Mouse (Mus musculus) spleen, adult 18-20 months (tissue): ENCODE results near the gene Rfc4.

ENCODE experiments used
- DNase-seq, 2 experiments: peaks; one replicate each; pipeline ENCODE4 v3.0.0; 2022; ENCODE audit warnings: mixed read lengths in 2 of 2

Gene Rfc4

GRCm38 (mm10) chr16:23132336-23132735 is 4.8 kb upstream of the Rfc4 start:
- DNase-seq = no peak

GRCm38 (mm10) chr16:23130303-23130702 is 2.8 kb upstream of the Rfc4 start:
- no peak for DNase-seq

- DNase-seq = no peak
Measured at GRCm38 (mm10) chr16:23127311-23127672, 245 bp downstream of the Rfc4 start.

- DNase-seq = no peak
Measured at GRCm38 (mm10) chr16:23124398-23124797, 3.1 kb downstream of the Rfc4 start.

GRCm38 (mm10) chr16:23123104-23123503 is 4.4 kb downstream of the Rfc4 start:
- no peak for DNase-seq

- DNase-seq = no peak
Measured at GRCm38 (mm10) chr16:23122446-23122845, 5.1 kb downstream of the Rfc4 start.

GRCm38 (mm10) chr16:23117173-23117572 is 10.4 kb downstream of the Rfc4 start:
- DNase-seq = no peak

- no peak for DNase-seq
Measured at GRCm38 (mm10) chr16:23115486-23115885, 12.1 kb downstream of the Rfc4 start.

GRCm38 (mm10) chr16:23114339-23115171 is 13.0 kb downstream of the Rfc4 start:
- no peak for DNase-seq

- DNase-seq = no peak
Measured at GRCm38 (mm10) chr16:23113903-23114302, 13.6 kb downstream of the Rfc4 start.

GRCm38 (mm10) chr16:23112861-23113435 is 14.6 kb downstream of the Rfc4 start:
- DNase-seq = no peak

GRCm38 (mm10) chr16:23112348-23112747 is 15.2 kb downstream of the Rfc4 start:
- no peak for DNase-seq

- no peak for DNase-seq
Measured at GRCm38 (mm10) chr16:23109350-23110280, 17.9 kb downstream of the Rfc4 start.

- no peak for DNase-seq
Measured at GRCm38 (mm10) chr16:23108943-23109342, 18.6 kb downstream of the Rfc4 start.

GRCm38 (mm10) chr16:23107946-23108759 is 19.4 kb downstream of the Rfc4 start:
- DNase-seq = peak; percentile 70 to 74

GRCm38 (mm10) chr16:23107231-23107942 is 20.1 kb downstream of the Rfc4 start, which contains the start of gene Eif4a2:
TSS of gene Eif4a2 (plus strand) at chr16:23107444.
- peak; percentile 91 to 92 for DNase-seq

GRCm38 (mm10) chr16:23106121-23106520 is 21.4 kb downstream of the Rfc4 start:
- no peak for DNase-seq

- DNase-seq = no peak
Measured at GRCm38 (mm10) chr16:23103841-23104240, 23.7 kb downstream of the Rfc4 start.

GRCm38 (mm10) chr16:23103038-23103745 is 24.3 kb downstream of the Rfc4 start:
- no peak for DNase-seq

- no peak for DNase-seq
Measured at GRCm38 (mm10) chr16:23102340-23103037, 25.0 kb downstream of the Rfc4 start.
